Mouse (Mus musculus): ENCODE results near the gene Mto1. TPM values are rescaled to one million over a fixed set of nuclear protein-coding genes. Genes with fewer than 3 reads are reported as not detected.
"Not testable (repeated sequence)": the region's sequence is repeated elsewhere in the genome, so short reads cannot be mapped to it uniquely, and the experiment has no call there.

The Mto1 gene
- total RNA-seq, 1 experiment: 31.3 TPM

DNA sequence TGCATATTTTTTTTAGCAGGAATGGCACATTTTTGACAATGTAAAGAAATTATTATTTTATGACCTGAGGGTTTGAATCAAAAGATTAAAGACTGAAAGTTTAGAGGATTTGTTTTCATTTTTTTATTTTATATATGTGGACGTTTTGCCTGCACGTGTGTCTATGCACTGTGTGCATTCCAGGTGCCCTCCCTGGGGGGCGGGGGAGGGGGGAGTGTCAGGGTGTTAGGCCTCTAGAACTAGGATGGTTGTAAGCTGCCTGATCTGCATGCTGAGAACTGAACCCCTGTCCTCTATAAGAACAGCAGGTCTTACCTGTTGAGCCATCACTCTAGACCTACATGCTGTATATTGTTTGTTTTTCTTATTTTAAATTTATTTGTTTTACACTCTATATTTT is 36.7 kb downstream of the Mto1 start:
- TF ChIP-seq MAFK (IDR thresholded peaks at IDR 0.05; ENCODE audit: insufficient read depth, low read depth, low read length) (no peak), HCFC1 (IDR thresholded peaks at IDR 0.05; ENCODE audit: borderline replicate concordance, insufficient read depth, low read length) (no peak), ZNF384 (IDR thresholded peaks at IDR 0.05; ENCODE audit: low read depth, low read length) (no peak), CHD2 (IDR thresholded peaks at IDR 0.05; ENCODE audit: low read depth, low read length) (no peak), ZC3H11A (IDR thresholded peaks at IDR 0.05; ENCODE audit: borderline replicate concordance, low read depth, low read length) (no peak)
- in situ Hi-C loops (cut with MboI; ENCODE audit: low sequenced_read_pairs in 2 of 2, unreplicated experiment in 2 of 2): no loop called here
- H3K4me3 ChIP-seq (ENCODE audit: insufficient read depth in 1 of 2, low read depth in 1 of 2, low read length in 2 of 2, poor library complexity in 1 of 2, severe bottlenecking in 1 of 2): no peak overlapping the region
- H3K27ac ChIP-seq (ENCODE audit: insufficient read depth, low read depth, low read length, poor library complexity, severe bottlenecking): no peak overlapping the region; the same call in 1 of the 2 replicates
- H3K9ac ChIP-seq (ENCODE audit: insufficient read depth, low read depth, low read length, poor library complexity, severe bottlenecking): no peak overlapping the region; the same call in 1 of the 2 replicates
- DNase-seq (ENCODE audit: low read depth, low spot score): no peak
- H3K36me3 ChIP-seq (ENCODE audit: control insufficient read depth, insufficient read depth, low read length, poor library complexity, severe bottlenecking): peaks cover 17% of the 10 kb centered on the region
- H3K4me1 ChIP-seq (ENCODE audit: control insufficient read depth in 2 of 2, insufficient read depth in 2 of 2, low read length in 2 of 2, poor library complexity in 1 of 2): peaks cover 2 to 5% of the 10 kb centered on the region in 2 experiments; a peak in 3 of 4 replicates
- H3K9me3 ChIP-seq (ENCODE audit: control insufficient read depth, insufficient read depth, low read depth, low read length): no peaks in the 10 kb centered on the region

DNA sequence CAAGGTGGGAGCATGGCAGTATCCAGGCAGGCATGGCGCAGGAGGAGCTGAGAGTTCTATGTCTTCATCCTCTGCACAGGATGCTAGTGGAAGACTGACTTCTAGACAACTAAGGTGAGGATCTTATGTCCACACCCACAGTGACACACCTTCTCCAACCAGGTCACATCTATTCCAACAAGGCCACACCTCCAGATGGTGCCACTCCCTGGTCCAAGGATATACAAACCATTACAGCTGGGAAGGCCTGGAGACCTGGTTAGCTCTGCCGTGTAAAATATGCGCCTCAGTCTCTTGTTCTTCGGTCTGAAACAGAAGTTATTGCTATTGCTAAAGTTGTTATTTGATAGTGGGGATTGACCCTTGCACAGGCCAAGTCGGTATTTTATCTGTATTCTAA is 40.0 kb downstream of the Mto1 start:
- H3K36me3 ChIP-seq (ENCODE audit: control insufficient read depth, insufficient read depth, low read length, poor library complexity, severe bottlenecking); H3K27ac ChIP-seq (ENCODE audit: insufficient read depth, low read depth, low read length, poor library complexity, severe bottlenecking); H3K9me3 ChIP-seq (ENCODE audit: control insufficient read depth, insufficient read depth, low read depth, low read length); in situ Hi-C loops (cut with MboI; ENCODE audit: low sequenced_read_pairs in 2 of 2, unreplicated experiment in 2 of 2); DNase-seq (ENCODE audit: low read depth, low spot score); H3K9ac ChIP-seq (ENCODE audit: insufficient read depth, low read depth, low read length, poor library complexity, severe bottlenecking); H3K4me1 ChIP-seq (ENCODE audit: control insufficient read depth in 2 of 2, insufficient read depth in 2 of 2, low read length in 2 of 2, poor library complexity in 1 of 2): not testable (repeated sequence)
- peak overlapping the region in 1 of 2 experiments; percentile 48; a peak in 2 of 4 replicates for H3K4me3 ChIP-seq (ENCODE audit: insufficient read depth in 1 of 2, low read depth in 1 of 2, low read length in 2 of 2, poor library complexity in 1 of 2, severe bottlenecking in 1 of 2)

DNA sequence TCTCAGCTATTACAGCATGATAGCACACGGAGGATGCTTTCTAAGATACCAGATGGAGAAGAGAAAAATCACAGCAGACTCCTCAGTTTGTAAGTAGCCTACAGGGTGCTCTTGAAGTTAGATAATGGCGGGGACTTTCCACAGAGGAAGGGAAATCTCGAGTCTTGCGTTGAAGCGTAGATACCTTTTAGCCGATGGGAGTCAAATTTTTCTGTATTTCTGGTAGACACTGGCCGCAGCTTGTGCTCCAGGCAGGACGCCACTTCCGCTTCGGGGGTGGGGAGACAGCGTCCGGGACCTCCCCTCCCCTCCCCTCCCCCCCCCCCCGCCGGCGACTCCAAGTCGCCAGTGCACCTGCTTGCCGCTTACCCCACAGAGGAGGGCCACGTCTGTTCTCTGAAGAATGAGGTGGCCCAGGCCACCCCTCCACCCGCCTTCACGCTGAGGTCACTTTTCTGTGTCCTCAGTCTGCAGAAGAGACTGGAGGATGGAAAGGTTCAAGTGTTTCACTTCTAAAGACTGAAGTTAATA is 40.9 kb downstream of the Mto1 start, which contains the start of gene Eef1a1:
TSS of gene Eef1a1 (minus strand) at position 262 of the 531 bp plus-strand sequence.
- no peaks in the 10 kb centered on the region for H3K36me3 ChIP-seq (ENCODE audit: control insufficient read depth, insufficient read depth, low read length, poor library complexity, severe bottlenecking)
- DNase-seq (ENCODE audit: low read depth, low spot score): no peak
- H3K4me1 ChIP-seq (ENCODE audit: control insufficient read depth in 2 of 2, insufficient read depth in 2 of 2, low read length in 2 of 2, poor library complexity in 1 of 2): peaks cover 6% of the 10 kb centered on the region in 2 experiments; a peak in 3 of 4 replicates
- H3K9me3 ChIP-seq (ENCODE audit: control insufficient read depth, insufficient read depth, low read depth, low read length): no peaks in the 10 kb centered on the region
- TF ChIP-seq HCFC1 (IDR thresholded peaks at IDR 0.05; ENCODE audit: borderline replicate concordance, insufficient read depth, low read length) (no peak), MAFK (IDR thresholded peaks at IDR 0.05; ENCODE audit: insufficient read depth, low read depth, low read length) (no peak), ZC3H11A (IDR thresholded peaks at IDR 0.05; ENCODE audit: borderline replicate concordance, low read depth, low read length) (no peak), CHD2 (IDR thresholded peaks at IDR 0.05; ENCODE audit: low read depth, low read length) (no peak), ZNF384 (IDR thresholded peaks at IDR 0.05; ENCODE audit: low read depth, low read length) (no peak)
- H3K27ac ChIP-seq (ENCODE audit: insufficient read depth, low read depth, low read length, poor library complexity, severe bottlenecking): peak within 1 kb of the TSS; percentile 75; the same call in 1 of the 2 replicates
- peak within 1 kb of the TSS; percentile 68 to 89 for H3K4me3 ChIP-seq (ENCODE audit: insufficient read depth in 1 of 2, low read depth in 1 of 2, low read length in 2 of 2, poor library complexity in 1 of 2, severe bottlenecking in 1 of 2)
- in situ Hi-C loops (cut with MboI; ENCODE audit: low sequenced_read_pairs in 2 of 2, unreplicated experiment in 2 of 2): no loop called here
- peak within 1 kb of the TSS; percentile 74; the same call in 1 of the 2 replicates for H3K9ac ChIP-seq (ENCODE audit: insufficient read depth, low read depth, low read length, poor library complexity, severe bottlenecking)

DNA sequence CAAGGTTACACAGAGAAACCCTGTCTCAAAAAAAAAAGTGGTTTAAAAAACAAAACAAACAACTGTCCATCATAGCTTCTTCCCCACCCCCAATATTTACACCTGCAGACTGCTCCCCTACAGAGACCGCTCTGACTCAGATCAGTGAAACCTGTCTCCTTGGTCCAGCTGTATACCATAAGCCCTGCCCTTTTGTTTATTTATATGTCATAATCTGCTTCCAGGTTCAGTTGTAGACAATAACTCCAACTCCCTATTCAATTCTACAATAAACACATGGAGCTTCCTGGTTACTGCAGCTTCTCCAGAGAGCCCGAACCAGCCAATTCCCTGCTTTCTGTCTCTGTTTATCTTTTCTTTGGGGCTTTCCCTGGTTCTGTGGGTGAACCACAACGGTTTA is 43.2 kb downstream of the Mto1 start:
- no peak overlapping the region for H3K9ac ChIP-seq (ENCODE audit: insufficient read depth, low read depth, low read length, poor library complexity, severe bottlenecking)
- TF ChIP-seq ZNF384 (IDR thresholded peaks at IDR 0.05; ENCODE audit: low read depth, low read length) (no peak), CHD2 (IDR thresholded peaks at IDR 0.05; ENCODE audit: low read depth, low read length) (no peak), HCFC1 (IDR thresholded peaks at IDR 0.05; ENCODE audit: borderline replicate concordance, insufficient read depth, low read length) (no peak), MAFK (IDR thresholded peaks at IDR 0.05; ENCODE audit: insufficient read depth, low read depth, low read length) (no peak), ZC3H11A (IDR thresholded peaks at IDR 0.05; ENCODE audit: borderline replicate concordance, low read depth, low read length) (no peak)
- in situ Hi-C loops (cut with MboI; ENCODE audit: low sequenced_read_pairs in 2 of 2, unreplicated experiment in 2 of 2): no loop called here
- H3K36me3 ChIP-seq (ENCODE audit: control insufficient read depth, insufficient read depth, low read length, poor library complexity, severe bottlenecking): no peaks in the 10 kb centered on the region
- peaks cover 6% of the 10 kb centered on the region in 2 experiments; a peak in 3 of 4 replicates for H3K4me1 ChIP-seq (ENCODE audit: control insufficient read depth in 2 of 2, insufficient read depth in 2 of 2, low read length in 2 of 2, poor library complexity in 1 of 2)
- no peak overlapping the region for H3K27ac ChIP-seq (ENCODE audit: insufficient read depth, low read depth, low read length, poor library complexity, severe bottlenecking)
- H3K9me3 ChIP-seq (ENCODE audit: control insufficient read depth, insufficient read depth, low read depth, low read length): no peaks in the 10 kb centered on the region
- no peak overlapping the region for H3K4me3 ChIP-seq (ENCODE audit: insufficient read depth in 1 of 2, low read depth in 1 of 2, low read length in 2 of 2, poor library complexity in 1 of 2, severe bottlenecking in 1 of 2)
- no peak for DNase-seq (ENCODE audit: low read depth, low spot score)

DNA sequence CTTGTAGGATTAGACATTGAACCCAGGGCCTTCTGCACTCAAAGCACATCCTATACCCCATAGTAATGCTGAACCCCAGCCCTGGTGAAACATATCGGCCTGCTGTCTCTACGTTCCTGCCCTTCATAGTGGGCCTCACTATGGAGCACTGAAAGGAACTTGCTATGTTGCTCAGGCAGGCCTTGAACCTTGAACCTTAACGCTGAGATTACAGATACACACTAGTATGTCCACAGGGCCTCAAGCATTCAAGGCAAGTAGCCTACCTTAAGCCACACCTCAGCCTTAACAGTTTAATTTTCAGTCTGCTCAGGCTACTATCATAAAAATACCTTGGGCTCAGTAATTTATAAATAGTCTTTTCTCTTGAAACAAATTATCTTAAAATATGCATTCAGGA is 44.2 kb downstream of the Mto1 start:
- TF ChIP-seq ZC3H11A (IDR thresholded peaks at IDR 0.05; ENCODE audit: borderline replicate concordance, low read depth, low read length): no peak
- TF ChIP-seq HCFC1 (IDR thresholded peaks at IDR 0.05; ENCODE audit: borderline replicate concordance, insufficient read depth, low read length): no peak
- Histone ChIP-seq H3K4me1 (ENCODE audit: control insufficient read depth in 2 of 2, insufficient read depth in 2 of 2, low read length in 2 of 2, poor library complexity in 1 of 2) (peaks cover 6% of the 10 kb centered on the region in 2 experiments; a peak in 3 of 4 replicates), H3K36me3 (ENCODE audit: control insufficient read depth, insufficient read depth, low read length, poor library complexity, severe bottlenecking) (no peaks in the 10 kb centered on the region), H3K9ac (ENCODE audit: insufficient read depth, low read depth, low read length, poor library complexity, severe bottlenecking) (no peak overlapping the region), H3K27ac (ENCODE audit: insufficient read depth, low read depth, low read length, poor library complexity, severe bottlenecking) (no peak overlapping the region), H3K9me3 (ENCODE audit: control insufficient read depth, insufficient read depth, low read depth, low read length) (no peaks in the 10 kb centered on the region), H3K4me3 (ENCODE audit: insufficient read depth in 1 of 2, low read depth in 1 of 2, low read length in 2 of 2, poor library complexity in 1 of 2, severe bottlenecking in 1 of 2) (no peak overlapping the region)
- no peak for DNase-seq (ENCODE audit: low read depth, low spot score)
- in situ Hi-C loops (cut with MboI; ENCODE audit: low sequenced_read_pairs in 2 of 2, unreplicated experiment in 2 of 2): no loop called here

Measured in ES-E14 (cell line).